Mouse (Mus musculus) megakaryocyte, embryonic 14.5 days (primary cell): ENCODE measurements around the gene Orai1.

Source experiments
- FLI1 ChIP-seq: IDR thresholded peaks from 2 replicates; pipeline ENCODE4 v1.6.1; 2012; ENCODE audit warnings: low read length, inconsistent platforms, mixed read lengths
- GATA1 ChIP-seq: IDR thresholded peaks from 3 replicates; pipeline ENCODE4 v1.6.1; 2012; ENCODE audit warnings: mixed read lengths, low read length, inconsistent platforms, borderline replicate concordance

DNA sequence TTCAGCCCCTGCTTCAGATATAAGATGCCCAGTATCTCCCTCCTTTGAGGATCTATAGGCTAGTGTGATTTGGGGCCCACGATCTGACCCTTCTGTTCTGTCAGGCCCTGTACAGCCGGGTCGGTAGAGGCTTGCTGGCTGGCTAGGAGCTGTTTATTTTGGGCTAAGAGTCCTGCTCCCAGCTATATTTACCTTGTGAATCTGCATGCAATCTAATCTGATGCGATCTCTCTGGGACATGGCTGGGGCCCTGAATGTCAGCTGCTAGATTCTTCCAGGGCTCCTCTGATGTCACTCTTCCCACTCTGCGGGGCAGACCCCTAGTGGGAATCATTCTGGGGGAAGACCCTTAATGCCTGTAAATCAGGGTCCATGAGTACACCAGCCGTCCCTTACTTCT, 9.4 kb downstream of the Orai1 start:
- TF ChIP-seq GATA1 (no peak), FLI1 (no peak)
